Mouse (Mus musculus): ENCODE results near the gene Capn9.

Gene Capn9

DNA sequence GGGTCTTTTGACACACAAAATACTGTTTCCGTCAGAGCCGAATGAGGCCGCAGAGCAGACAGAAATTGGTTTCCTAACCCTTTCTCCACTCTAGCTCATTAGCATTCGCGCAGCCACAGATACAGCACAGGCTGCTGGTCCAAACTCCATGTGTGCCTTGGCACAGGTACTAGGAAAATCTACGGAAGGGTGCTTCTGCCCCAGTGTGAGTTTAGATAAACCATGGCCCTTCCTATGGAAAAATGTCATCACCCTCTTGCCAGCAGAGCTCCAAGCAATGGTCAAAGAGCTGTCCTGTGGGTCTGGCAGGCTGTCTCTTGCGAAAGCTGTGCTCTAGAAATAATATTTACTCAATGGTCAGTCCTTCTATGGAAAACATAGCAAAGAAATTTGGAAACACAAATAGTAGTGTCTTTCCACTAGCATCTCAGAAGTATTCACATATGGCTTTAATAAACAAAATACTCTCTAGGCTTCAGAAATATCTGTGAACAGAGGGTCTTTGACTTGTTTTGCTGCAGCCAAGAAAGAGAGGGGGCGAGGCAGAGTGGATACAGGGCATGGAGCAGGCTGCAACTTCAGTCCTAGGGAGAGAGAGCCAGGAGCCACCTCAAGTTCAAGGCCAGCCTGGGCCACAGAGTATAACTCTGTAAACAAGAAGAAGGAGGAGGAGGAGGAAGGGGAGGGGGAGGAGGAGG is 4.0 kb upstream of the Capn9 start:
- DNase-seq (ENCODE audit: extremely low read depth, low read depth, low spot score): no peak

- DNase-seq (ENCODE audit: extremely low read depth, low read depth, low spot score): no peak
Observed at GRCm38 (mm10) chr8:124572430-124572775, 3.5 kb upstream of the Capn9 start.

GRCm38 (mm10) chr8:124573552-124574340 is 2.2 kb upstream of the Capn9 start:
- no peak for DNase-seq (ENCODE audit: extremely low read depth, low read depth, low spot score)

GRCm38 (mm10) chr8:124576751-124577150 is 840 bp downstream of the Capn9 start:
- no peak for DNase-seq (ENCODE audit: extremely low read depth, low read depth, low spot score)

DNA sequence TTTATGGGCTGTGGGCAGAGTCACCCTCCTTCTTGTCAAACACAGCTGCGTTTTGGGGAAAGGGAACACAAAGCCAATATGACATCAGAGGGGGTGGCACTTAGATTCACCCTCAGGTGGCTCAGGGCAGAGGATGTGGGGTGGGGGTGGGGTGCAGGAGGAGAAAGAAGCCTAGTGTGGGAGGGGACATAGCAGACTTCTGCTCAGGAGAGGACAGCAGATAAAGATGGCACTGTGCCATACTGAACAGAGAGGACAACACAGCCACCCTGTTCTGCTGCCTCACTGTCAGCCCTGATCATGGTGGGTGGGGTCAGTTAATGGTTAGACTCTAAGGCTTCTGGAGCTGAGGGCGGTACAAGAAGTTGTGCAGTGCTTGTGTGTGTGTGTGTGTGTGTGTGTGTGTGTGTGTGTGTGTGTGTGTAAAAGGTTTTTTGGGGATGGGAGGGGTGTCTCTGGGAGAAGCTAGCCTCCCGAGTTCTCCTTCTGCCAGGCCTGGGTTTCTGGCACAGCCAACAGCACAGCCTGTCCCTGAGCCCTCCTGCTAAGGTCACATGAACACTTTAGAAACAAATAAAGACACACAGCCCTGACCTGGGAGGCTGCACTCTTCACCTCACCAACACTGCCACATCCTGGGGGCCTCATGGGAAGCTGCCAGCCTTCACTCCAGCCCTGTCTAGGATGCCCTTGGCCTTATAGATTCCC is 10.0 kb downstream of the Capn9 start:
- no peak for DNase-seq (ENCODE audit: extremely low read depth, low read depth, low spot score)

DNA sequence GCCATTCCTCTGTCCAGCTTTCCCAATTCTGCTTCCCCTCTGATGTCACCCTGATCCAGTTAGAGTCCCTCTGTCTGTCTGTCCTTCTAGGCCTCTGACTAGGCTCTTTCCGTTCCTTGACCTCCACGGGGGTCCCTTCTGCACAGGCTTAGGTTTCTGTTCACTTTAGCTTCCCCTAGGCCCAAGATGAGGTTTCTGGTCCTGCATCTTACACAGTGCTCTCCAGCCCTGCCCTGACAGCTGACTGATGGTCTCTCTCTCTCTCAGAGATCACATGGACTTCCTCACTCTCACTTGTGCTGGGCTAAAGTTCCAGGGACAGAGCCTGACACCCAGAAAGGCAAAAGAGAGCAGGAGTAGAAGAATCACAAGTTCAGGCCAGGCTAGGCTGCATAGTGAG is 10.6 kb downstream of the Capn9 start:
- no peak for DNase-seq (ENCODE audit: extremely low read depth, low read depth, low spot score)

- no peak for DNase-seq (ENCODE audit: extremely low read depth, low read depth, low spot score)
Observed at GRCm38 (mm10) chr8:124589393-124589792, 13.5 kb downstream of the Capn9 start.

DNA sequence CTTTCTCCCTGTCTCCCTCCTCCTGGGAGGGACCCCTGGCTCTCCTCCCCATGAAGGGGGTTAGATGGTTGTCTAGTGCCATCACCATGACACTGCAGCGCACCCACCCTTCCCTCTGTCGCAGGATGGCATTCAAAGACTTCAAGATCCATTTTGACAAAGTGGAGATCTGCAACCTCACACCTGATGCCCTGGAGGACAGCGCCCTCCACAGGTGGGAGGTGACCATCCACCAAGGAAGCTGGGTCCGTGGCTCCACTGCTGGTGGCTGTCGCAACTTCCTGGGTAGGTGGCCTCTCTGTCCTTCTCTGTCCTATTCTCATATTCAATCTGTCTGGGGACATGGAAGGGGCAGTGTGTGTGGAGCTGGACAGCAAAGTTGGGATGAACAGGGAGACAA is 28.2 kb downstream of the Capn9 start:
- no peak for DNase-seq (ENCODE audit: extremely low read depth, low read depth, low spot score)

DNA sequence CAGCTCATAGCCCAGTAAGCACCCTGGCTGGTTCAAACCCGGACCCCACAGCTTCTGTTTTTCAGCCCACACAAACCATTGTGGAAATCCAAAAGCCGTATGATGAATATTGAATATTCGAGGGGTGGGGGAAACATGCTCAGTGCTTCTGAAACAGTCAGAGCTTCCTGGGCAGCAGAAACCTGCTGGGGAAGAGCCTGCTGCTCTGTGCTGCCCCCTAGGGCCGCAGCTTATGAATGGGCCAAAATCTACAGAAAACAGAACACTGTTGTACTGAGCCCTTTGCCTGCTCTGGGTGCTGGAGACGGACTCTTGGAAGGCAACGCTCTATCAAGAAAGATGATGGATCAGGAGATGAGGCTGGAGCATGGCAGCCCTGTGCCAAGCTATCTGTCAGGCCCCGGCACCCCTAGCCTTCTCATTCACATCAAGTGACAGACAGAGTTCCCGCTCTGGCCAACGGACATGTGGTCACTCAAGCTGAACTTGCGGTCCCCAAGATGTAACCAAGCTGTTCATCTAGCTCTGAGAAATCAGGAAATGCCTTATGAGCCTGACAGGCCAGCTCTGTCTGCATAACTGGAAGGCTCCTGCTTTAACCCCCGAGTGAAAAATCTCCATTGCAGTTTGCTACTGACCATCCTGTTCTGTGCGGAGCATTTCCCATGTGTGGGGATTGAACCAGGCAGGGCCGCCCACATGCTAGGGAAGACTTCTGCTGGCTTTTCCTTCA is 32.5 kb downstream of the Capn9 start:
- no peak for DNase-seq (ENCODE audit: extremely low read depth, low read depth, low spot score)

- DNase-seq (ENCODE audit: extremely low read depth, low read depth, low spot score): no peak
Observed at GRCm38 (mm10) chr8:124608972-124609353, 33.1 kb downstream of the Capn9 start.

DNA sequence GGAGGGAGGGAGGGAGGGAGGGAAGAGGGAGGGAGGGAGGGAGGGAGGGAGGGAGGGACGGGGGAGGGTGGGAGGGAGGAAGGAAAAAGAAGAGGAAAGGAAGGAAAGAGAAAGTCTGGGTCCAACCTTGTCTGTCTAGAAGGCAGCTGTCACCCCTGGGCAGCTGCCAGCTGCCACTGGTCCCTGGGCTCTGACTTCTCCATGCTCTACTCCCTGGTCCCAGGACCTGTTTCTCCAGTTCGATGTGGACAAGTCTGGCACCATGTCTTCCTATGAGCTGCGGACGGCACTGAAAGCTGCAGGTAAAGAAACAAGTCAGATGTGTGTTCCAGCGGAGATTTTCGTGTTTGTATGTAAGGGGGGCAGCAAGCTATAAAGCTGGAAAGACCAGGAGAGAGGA is 38.4 kb downstream of the Capn9 start:
- no peak for DNase-seq (ENCODE audit: extremely low read depth, low read depth, low spot score)

DNA sequence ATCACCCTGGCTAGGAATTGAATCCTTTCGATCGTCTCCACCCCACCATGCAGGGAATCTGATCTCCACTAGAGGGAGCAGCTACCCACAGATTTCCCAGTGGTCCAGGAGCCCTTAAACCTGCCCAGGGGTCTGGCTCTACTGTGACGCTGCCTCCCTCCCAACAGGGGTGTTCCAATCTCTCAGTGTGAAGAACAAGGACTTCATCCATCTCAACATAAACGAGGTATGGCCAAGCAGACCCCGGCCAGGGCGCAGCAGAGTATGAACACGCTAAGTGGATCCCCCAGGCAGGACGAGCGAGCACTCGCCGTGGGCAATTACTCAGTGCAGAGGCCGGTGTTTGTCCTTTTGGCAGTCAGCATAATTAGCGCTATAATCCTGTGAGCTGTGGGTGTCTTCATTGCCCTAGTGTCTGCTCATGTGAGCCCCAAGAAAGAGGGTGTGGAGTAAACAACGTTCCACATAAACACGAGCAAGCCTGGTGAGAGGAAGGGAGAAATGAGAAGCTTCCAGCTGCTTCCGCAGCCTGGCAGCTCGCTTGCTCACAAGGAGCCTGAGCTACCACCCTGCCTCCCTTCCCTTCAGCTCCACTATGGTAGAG is 41.5 kb downstream of the Capn9 start:
- no peak for DNase-seq (ENCODE audit: extremely low read depth, low read depth, low spot score)

GRCm38 (mm10) chr8:124618252-124618651 is 42.3 kb downstream of the Capn9 start:
- DNase-seq (ENCODE audit: extremely low read depth, low read depth, low spot score): no peak

GRCm38 (mm10) chr8:124621255-124621654 is 45.3 kb downstream of the Capn9 start:
- no peak for DNase-seq (ENCODE audit: extremely low read depth, low read depth, low spot score)

DNA sequence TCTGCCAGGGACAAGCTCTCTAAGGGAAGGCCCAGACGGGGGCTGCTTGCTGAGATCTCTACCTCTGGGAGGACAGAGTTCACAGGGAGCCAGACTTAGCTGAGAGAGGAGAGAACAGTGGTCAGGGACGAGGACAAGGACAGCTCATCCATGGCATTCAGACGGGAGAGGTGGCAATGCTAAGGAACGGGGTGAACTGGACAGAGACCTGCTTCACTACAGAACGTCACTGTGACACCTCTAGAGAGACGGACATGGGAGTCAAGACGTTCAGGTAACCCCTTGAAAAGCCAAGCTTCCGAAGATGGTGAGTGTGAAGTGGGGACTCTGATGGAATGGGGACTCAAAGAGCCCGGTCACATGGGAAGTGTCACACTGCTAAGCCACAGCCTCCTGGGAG is 50.3 kb downstream of the Capn9 start:
- DNase-seq (ENCODE audit: extremely low read depth, low read depth, low spot score): no peak

GRCm38 (mm10) chr8:124630489-124630888 is 54.6 kb downstream of the Capn9 start:
- DNase-seq (ENCODE audit: extremely low read depth, low read depth, low spot score): no peak

GRCm38 (mm10) chr8:124630891-124631290 is 55.0 kb downstream of the Capn9 start:
- no peak for DNase-seq (ENCODE audit: extremely low read depth, low read depth, low spot score)

DNA sequence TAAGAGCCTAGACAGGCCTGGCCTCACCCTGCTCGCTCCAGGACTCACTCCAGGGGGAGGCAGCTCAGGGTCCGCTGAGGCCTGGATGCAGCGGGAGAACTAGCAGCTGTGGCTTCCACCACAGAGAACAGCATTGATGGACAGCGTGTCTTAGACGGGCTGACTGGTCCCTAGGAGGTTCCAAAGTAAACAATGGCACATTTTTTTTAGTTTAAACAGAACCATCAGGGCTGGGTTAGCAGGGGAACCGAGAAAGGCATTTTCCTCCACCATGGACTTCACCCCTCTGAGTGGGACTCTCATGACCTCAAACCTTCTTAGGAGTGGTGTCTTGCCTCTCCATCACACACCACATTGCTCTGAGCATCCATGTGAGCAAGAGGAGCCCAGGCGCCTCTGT is 56.1 kb downstream of the Capn9 start:
- no peak for DNase-seq (ENCODE audit: extremely low read depth, low read depth, low spot score)

DNA sequence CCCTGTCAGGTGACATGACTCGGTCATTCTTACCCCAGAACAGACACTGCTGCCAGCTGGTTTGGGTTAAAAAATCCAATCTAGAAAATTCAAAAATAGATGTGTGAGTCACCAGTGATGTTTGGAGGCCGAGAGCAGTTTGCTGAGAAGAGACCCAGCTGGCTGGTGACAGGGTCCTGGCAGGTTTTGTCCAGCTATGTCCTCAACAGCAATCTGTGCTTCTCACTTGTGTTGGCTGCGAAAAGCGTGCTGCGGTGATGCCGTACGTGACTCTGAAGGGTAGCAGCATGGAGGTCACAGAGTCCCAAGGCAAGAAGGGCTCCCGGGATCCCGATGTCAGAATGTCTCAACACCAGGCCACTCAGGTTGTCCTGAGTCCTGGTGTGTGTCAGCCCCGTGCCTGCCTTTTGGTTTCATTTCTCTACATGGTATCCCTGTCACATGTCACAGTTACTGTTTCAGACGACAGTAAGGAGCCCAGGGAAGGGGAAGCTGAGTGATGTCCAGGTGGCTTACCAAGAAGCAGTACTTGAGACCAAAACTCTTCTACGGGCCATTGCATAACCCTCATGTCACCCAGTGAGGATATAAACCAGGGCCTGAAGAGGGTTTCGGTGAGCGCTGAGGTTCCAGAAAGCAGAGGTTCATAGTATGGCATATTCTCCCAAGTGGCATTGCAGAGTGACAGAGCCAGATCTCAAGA is 57.2 kb downstream of the Capn9 start:
- no peak for DNase-seq (ENCODE audit: extremely low read depth, low read depth, low spot score)
